Mouse (Mus musculus) lung, postnatal 25 days (tissue): Measurements from ENCODE around the gene Ddn.

Experiments used
- DNase-seq: peaks from one replicate; pipeline ENCODE4 v3.0.0; 2022; ENCODE audit warnings: low spot score

Gene Ddn

GRCm38 (mm10) chr15:98797835-98798492 is 11.3 kb downstream of the Ddn start:
- DNase-seq = no peak

- DNase-seq = no peak
These were observed 12.3 kb downstream of the Ddn start for GRCm38 (mm10) chr15:98796803-98797595.

- no peak for DNase-seq
These were observed 16.1 kb downstream of the Ddn start for GRCm38 (mm10) chr15:98793141-98793698.

- DNase-seq = no peak
These were observed 16.9 kb downstream of the Ddn start for GRCm38 (mm10) chr15:98792233-98793020.

GRCm38 (mm10) chr15:98791771-98792170 is 17.5 kb downstream of the Ddn start:
- DNase-seq = no peak

DNA sequence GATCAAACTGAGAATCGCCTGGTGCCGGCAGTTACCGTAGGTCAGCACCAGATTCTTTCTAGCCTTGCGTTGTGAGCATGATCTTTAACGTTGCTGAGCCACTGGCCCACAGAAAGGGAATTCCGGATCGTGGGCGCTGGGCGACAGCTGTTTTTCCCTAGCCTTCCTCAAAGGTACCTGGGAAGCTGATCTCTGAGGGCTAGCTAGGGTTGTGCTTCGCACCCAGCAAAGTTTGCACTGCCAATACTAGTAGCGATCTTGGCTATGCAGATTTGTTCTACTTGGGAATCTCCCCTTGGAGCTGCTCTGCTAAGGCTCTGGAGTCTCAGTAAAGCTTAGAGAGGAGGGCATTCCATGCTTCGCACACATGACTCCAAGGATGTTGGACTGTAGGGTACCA is 18.1 kb downstream of the Ddn start:
- no peak for DNase-seq

- DNase-seq = no peak
These were observed 18.5 kb downstream of the Ddn start for GRCm38 (mm10) chr15:98790761-98791160.

- DNase-seq = no peak
These were observed 19.4 kb downstream of the Ddn start, which contains the start of gene Wnt1 for GRCm38 (mm10) chr15:98789661-98790535. Gene Wnt1, plus strand, starts transcription at chr15:98789857.

DNA sequence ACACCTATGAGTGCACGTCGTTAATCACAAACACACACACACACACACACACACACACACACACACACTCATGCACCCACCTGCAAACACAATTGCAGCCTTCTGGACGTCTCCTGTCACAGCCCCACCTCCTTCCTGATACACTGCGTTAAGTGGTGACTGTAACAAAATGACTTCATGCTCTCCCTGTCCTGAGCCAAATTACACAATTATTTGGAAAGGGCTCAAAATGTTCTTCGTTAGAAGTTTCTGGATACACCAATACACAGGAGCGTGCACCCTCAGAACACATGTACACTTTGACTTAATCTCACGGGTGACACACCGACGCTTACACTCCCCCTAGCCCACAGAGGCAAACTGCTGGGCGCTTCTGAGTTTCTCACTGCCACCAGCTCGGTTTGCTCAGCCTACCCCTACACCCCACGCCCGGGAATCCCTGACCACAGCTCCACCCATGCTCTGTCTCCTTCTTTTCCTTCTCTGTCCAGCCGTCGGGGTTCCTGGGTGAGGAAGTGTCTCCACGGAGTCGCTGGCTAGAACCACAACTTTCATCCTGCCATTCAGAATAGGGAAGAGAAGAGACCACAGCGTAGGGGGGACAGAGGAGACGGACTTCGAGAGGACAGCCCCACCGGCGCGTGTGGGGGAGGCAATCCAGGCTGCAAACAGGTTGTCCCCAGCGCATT is 20.2 kb downstream of the Ddn start:
- DNase-seq = peak; percentile 39

DNA sequence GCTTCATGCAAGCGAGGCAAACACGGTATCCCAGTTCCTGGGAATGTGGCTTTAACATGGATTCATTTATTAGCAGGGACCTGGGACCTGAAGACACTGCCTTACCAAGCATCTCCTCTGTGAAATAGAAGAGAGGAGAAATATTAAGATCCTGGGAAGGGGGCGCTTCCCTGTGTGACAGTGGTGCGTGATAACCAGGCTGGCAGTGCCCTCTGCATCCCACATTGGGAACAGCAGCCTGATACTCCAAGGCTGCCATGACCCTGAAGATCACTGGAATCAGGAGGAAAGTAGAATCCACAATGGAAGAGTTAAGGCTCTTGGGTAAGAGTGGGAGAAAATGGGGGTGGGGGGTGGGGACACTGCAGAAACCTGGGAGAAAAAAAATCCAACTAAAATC is 21.4 kb downstream of the Ddn start:
- no peak for DNase-seq

DNA sequence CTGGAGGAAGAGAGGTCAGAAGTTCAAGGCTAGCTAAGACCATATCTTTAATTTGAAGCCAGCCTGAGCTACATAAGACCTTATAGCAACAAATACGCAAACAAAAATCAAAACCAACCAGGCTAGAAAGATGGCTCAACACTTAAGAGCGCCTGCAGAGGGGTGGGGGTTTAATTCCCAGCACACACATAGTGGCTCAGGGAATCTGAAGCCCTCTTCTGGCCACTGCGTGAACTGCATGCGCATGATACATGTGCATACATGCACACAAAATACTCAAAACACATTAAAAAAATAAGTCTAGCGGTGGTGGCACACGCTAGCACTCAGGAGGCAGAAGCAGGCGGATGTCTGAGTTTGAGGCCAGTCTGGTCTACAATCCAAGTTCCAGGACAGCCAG is 23.5 kb downstream of the Ddn start:
- no peak for DNase-seq

- DNase-seq = no peak
These were observed 28.1 kb downstream of the Ddn start for GRCm38 (mm10) chr15:98781166-98781565.

GRCm38 (mm10) chr15:98780573-98780972 is 28.7 kb downstream of the Ddn start:
- DNase-seq = no peak

GRCm38 (mm10) chr15:98780075-98780474 is 29.2 kb downstream of the Ddn start:
- no peak for DNase-seq

DNA sequence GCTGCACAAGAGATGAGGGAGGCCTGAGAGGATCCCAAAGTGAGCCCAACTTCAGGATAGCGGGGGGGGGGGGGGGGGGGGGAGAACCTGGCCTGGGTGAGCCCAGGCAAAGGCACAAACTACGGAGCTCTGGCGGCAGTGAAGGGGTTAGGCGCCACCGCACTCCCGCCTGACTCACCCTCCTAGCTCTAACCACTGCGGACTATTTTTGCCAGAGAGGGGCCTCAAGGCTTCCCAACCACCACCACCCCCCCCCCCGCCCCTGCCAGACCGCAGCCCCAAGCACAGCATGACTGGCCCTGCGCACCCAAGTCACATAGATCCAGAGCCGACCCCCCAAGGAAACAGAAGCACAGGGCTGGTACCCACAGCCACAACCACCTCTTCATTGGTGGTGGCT is 30.5 kb downstream of the Ddn start:
- DNase-seq = no peak

DNA sequence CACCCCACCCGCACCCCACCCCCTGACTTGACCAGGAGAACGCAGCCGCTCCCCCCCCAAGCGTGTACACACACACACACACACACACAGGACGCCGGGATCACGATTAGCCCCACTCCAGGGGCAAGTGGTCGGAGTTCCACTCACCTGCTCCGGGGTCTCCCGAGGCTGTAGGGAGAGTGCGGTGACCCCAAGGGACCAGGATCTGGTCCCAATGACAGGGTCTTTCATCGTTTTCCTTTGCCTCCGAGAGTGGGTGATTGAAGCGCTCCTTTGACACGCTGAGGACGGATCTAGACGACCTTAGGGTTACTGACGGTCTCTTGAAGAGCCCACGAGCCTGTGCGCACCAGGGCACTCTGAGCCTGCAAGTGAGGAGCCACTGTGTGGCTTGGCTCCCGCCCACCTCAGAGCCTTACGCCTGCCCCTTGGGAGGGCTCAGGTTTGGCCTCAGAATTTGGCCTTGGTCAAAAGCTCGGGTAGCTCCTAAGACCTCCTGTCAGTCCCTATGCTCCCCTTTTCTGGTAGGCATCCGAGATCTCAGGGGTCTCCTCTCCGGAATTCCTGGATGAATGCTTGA is 31.0 kb downstream of the Ddn start:
- DNase-seq = no peak

DNA sequence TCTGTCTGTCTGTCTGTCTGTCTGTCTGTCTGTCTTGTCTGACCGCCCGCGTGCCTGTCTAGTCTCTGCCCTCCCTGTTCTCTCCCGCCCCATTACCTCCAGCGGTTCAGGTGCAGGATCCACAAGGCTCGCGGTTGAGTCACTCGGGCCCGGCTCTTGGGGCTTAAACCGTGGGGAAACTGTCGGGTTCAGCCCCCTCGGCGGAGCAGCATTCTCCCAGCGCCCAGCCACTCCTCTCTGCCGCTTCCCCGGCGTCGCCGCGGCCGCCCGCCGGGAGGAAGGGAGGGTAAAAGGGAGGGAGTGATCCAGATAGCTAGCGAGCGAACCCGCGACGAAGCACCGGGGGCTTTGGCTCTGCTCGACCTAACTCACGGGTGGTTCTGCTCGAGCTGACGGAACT is 31.5 kb downstream of the Ddn start, which contains the start of gene Wnt10b:
Wnt10b (minus strand) TSS at position 389 of the 400 bp plus-strand sequence.
- no peak for DNase-seq

GRCm38 (mm10) chr15:98777005-98777616 is 32.2 kb downstream of the Ddn start:
- no peak for DNase-seq

DNA sequence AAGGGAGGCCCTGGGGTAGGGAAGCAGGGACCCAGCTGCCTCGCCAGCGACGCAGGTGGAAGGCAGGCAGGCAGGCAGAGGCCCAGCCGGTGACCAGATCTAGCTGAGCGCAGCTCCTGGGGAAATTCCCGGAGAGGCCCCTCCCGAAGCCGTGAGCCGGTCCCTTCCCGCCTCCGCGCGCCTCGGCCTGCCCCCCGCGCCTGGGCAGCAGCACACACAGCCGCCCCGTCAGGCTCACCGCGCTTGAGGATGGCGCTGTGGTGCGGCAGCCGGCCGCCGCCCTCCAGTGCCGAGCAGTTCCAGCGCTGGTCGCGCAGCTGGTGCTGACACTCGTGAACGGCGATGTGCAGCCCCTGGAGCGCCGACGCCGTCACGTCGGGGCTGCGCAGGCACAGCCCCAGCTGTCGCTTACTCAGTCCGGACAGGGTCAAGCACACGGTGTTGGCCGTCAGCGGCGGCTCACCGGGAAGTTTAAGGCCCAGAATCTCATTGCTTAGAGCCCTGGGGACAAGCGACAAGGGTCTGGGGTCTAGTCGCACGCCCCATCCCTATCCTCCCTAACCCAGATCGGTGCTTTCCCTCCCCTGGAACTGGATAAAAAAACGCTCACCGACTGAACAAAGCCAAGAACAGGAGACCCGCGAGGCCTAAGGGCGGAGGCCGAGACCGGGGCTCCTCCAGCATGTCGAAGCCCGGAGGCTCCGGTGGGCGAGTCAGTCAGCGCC is 32.8 kb downstream of the Ddn start:
- no peak for DNase-seq
